Mouse (Mus musculus) stomach, postnatal 0 days (tissue): ENCODE data around the gene Mcam. TPM values are rescaled to one million over a fixed set of nuclear protein-coding genes. Genes with fewer than 3 reads are reported as not detected.

ENCODE experiments used
- ATAC-seq: fragments of 200-750 bp; cut with Nextera tagmentation; 2 replicates; pipeline ENCODE4 v1.8.0; 2017; ENCODE audit not compliant: low FRiP score, low TSS enrichment
- DNase-seq: peaks from one replicate; pipeline ENCODE4 v3.0.0-alpha.2; 2016; ENCODE audit warnings: low spot score
- H3K27ac ChIP-seq: fragments of 300-500 bp; sonication (generic); replicated peaks from 2 replicates; pipeline ENCODE4 v1.5.1; 2014; ENCODE audit warnings: mild to moderate bottlenecking, control low read depth
- H3K27me3 ChIP-seq: fragments of 300-500 bp; sonication (generic); 2 replicates; pipeline ENCODE4 v1.6.1; 2014; ENCODE audit warnings: low read length; ENCODE audit not compliant: control insufficient read depth, insufficient read depth
- H3K36me3 ChIP-seq: fragments of 300-500 bp; sonication (generic); 2 replicates; pipeline ENCODE4 v1.6.1; 2014; ENCODE audit warnings: low read length, mixed read lengths; ENCODE audit not compliant: control insufficient read depth, insufficient read depth
- H3K4me1 ChIP-seq: fragments of 300-500 bp; sonication (generic); replicated peaks from 2 replicates; pipeline ENCODE4 v1.6.1; 2014; ENCODE audit warnings: antibody characterized with exemption; ENCODE audit not compliant: control insufficient read depth, insufficient read depth
- H3K4me2 ChIP-seq: fragments of 300-500 bp; sonication (generic); replicated peaks from 2 replicates; pipeline ENCODE4 v1.6.1; 2014; ENCODE audit warnings: low read depth, mild to moderate bottlenecking, control low read depth, moderate library complexity
- H3K4me3 ChIP-seq: fragments of 300-500 bp; sonication (generic); 2 replicates; pipeline ENCODE4 v1.5.1; 2014; ENCODE audit warnings: low read depth, low read length, control low read depth
- H3K9ac ChIP-seq: fragments of 300-500 bp; sonication (generic); 2 replicates; pipeline ENCODE4 v1.6.1; 2014; ENCODE audit warnings: mild to moderate bottlenecking, low read length, control low read depth, mixed read lengths
- H3K9me3 ChIP-seq: fragments of 300-500 bp; sonication (generic); 2 replicates; pipeline ENCODE4 v1.6.1; 2016; ENCODE audit warnings: low read length; ENCODE audit not compliant: control insufficient read depth
- CTCF ChIP-seq: IDR thresholded peaks from 2 replicates; pipeline ENCODE4 v1.5.1; 2016; ENCODE audit warnings: antibody characterized with exemption, low read depth, mild to moderate bottlenecking, moderate library complexity
- EP300 ChIP-seq: optimal IDR thresholded peaks from 2 replicates; pipeline ENCODE3; 2016; ENCODE audit warnings: antibody characterized with exemption
- WGBS: fragments of 180-500 bp; shearing (Covaris S2); extraction: QIAGEN DNeasy Blood & Tissue Kit; methylation state at CpG from one replicate; pipeline ENCODE4 v1.1.7; 2014; 5-methylcytosine and 5-hydroxymethylcytosine counted together
- polyA plus RNA-seq: library from polyadenylated mRNA; unstranded; fragments of >200 nt; fragmentation: Nextera tagmentation; extraction: Ambion mirVana; gene quantifications from 2 replicates; pipeline ENCODE4 v1.2.1, GENCODE M21; 2015

Gene Mcam
- 43.9 and 44.5 TPM in 2 replicates for polyA plus RNA-seq

DNA sequence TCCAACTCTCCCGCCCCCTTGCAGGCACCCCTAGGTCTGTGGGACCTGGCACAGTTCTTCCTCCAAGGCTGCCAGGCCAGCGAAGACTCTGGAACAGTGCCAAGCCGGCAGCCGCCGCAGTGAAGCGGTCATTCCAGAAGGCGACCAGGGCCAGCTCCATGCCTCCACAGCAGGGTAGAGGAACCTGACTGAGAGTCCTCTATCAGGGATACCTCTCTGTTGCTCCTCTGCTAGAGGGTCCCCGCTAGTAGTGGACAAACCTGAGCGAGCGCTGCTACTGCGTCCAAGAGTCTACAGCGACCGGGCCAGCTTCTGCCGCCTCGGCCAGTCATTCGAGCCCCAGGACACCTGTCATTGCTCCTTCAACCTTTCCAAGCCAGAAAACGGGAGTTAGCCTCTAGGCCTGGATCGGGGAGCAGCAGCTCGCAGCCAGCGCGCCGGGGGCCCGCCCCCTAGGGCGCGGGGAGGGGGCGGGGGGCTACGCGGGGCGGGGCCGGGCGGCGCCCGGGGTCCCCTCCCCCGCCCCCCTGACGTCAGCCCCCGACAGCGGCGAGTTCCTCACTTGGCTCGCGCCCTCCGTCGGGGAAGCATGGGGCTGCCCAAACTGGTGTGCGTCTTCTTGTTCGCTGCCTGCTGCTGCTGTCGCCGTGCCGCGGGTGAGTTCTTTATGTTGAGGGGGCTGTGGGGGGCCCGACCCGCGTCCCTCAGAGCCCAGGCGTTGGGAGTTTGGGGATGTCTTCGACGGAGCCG, at the start of gene Mcam:
Mcam (plus strand) TSS at position 369 of the 750 bp plus-strand sequence.
- DNase-seq (peak; percentile 79), ATAC-seq (peak; percentile 51)
- Histone ChIP-seq H3K9me3 (no peaks in the 10 kb centered on the region), H3K27me3 (no peaks in the 10 kb centered on the region), H3K27ac (peak within 1 kb of the TSS; percentile 91), H3K4me1 (peaks cover 10% of the 10 kb centered on the region), H3K9ac (peak within 1 kb of the TSS; percentile 75), H3K4me2 (peak within 1 kb of the TSS; percentile 66), H3K36me3 (no peaks in the 10 kb centered on the region; the same call in 1 of the 2 replicates), H3K4me3 (peak within 1 kb of the TSS; percentile 65)
- no peak for TF ChIP-seq EP300
- TF ChIP-seq CTCF = 0 out of 2 replicates have a peak, but pooled peaks have one; percentile 6
- WGBS = 1% methylated on average over 54 of the region's 55 CpGs

GRCm38 (mm10) chr9:44084659-44085229, 49.5 kb upstream of the Mcam start:
- H3K27ac ChIP-seq = peak overlapping the region; percentile 65; the same call in 1 of the 2 replicates
- no peaks in the 10 kb centered on the region for H3K36me3 ChIP-seq
- no peaks in the 10 kb centered on the region for H3K9me3 ChIP-seq
- H3K4me1 ChIP-seq = peaks cover 10% of the 10 kb centered on the region; the same call in 1 of the 2 replicates
- H3K4me2 ChIP-seq = peak overlapping the region; percentile 98
- H3K4me3 ChIP-seq = peak overlapping the region; percentile 61
- DNase-seq (peak; percentile 98), ATAC-seq (peak; percentile 81)
- no peak for TF ChIP-seq CTCF
- no peak for TF ChIP-seq EP300
- under 1% methylated on average over 62 of the region's 62 CpGs for WGBS
- no peaks in the 10 kb centered on the region for H3K27me3 ChIP-seq
- peak overlapping the region; percentile 79 for H3K9ac ChIP-seq

- H3K4me3 ChIP-seq = peak overlapping the region; percentile 61
- TF ChIP-seq EP300 (no peak), CTCF (no peak)
- peak overlapping the region; percentile 65; the same call in 1 of the 2 replicates for H3K27ac ChIP-seq
- H3K4me2 ChIP-seq = peak overlapping the region; percentile 98
- H3K9me3 ChIP-seq = no peaks in the 10 kb centered on the region
- H3K36me3 ChIP-seq = no peaks in the 10 kb centered on the region
- no peak for ATAC-seq
- no peaks in the 10 kb centered on the region for H3K27me3 ChIP-seq
- peaks cover 8% of the 10 kb centered on the region; the same call in 1 of the 2 replicates for H3K4me1 ChIP-seq
- DNase-seq = no peak
- WGBS = 3% methylated on average over 10 of the region's 10 CpGs
- peak overlapping the region; percentile 79 for H3K9ac ChIP-seq
Measured at GRCm38 (mm10) chr9:44085276-44085675, 49.0 kb upstream of the Mcam start.

DNA sequence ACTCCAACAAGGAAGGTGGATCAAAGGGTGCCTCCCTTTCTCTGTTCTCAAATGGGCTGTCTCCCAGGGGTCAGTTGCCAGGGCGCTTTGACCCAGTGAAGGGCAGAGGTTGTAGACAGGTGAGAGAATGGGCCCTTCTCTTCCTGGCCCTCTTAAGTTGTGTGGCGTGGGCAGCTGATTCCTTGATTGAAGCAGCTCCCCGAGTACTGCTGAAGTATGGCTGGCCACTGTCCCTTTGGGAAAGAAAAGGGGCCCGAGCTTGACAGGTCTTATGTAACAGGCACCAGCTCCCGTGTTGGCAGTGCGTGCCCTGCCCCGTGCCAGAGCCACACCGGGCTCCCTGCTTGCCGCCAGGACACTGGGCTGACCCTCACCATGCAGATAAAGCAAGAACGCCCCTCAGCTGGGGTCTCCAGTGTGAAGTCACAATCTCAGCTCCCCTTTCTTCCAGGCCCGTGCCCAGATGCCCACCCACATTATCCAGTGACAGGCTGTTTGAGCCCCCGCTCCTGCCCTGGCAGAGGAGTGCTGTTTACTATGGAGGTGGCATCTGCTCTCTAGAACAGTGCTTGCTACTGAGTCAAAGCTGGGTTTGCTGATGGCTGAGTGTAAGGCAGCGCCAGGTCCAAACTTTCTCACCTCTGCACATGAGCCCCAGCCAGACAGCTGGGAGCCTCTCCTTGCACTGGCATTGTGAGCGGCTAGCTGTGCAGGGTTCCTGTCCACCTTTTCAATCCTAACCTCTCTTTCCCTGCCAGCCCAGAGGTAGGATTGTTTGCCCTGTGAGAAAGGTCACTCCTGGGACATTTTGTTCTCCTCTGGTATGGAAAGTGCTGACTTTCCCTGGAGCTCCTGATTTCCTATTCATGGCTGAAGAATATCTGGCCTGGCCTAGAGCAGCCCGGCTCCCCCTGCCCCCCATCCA, 48.3 kb upstream of the Mcam start:
- no peaks in the 10 kb centered on the region for H3K27me3 ChIP-seq
- peak overlapping the region; percentile 98 for H3K4me2 ChIP-seq
- WGBS = 70% methylated on average over 15 of the region's 15 CpGs
- H3K4me1 ChIP-seq = peaks cover 8% of the 10 kb centered on the region; the same call in 1 of the 2 replicates
- ATAC-seq (no peak), DNase-seq (no peak)
- TF ChIP-seq EP300 (no peak), CTCF (no peak)
- H3K27ac ChIP-seq = no peak overlapping the region
- no peaks in the 10 kb centered on the region for H3K9me3 ChIP-seq
- H3K36me3 ChIP-seq = no peaks in the 10 kb centered on the region
- peak overlapping the region; percentile 79; the same call in 1 of the 2 replicates for H3K9ac ChIP-seq
- H3K4me3 ChIP-seq = peak overlapping the region; percentile 61

- no peak overlapping the region for H3K4me3 ChIP-seq
- H3K4me2 ChIP-seq = no peak overlapping the region
- DNase-seq = peak; percentile 64
- ATAC-seq = no peak
- TF ChIP-seq EP300 = no peak
- TF ChIP-seq CTCF = no peak
- no peak overlapping the region for H3K27ac ChIP-seq
- H3K4me1 ChIP-seq = peaks cover 8% of the 10 kb centered on the region; the same call in 1 of the 2 replicates
- no peaks in the 10 kb centered on the region for H3K9me3 ChIP-seq
- H3K36me3 ChIP-seq = no peaks in the 10 kb centered on the region
- WGBS = 62% methylated on average over 10 of the region's 10 CpGs
- H3K27me3 ChIP-seq = no peaks in the 10 kb centered on the region
- H3K9ac ChIP-seq = no peak overlapping the region
Measured at GRCm38 (mm10) chr9:44086960-44087359, 47.3 kb upstream of the Mcam start.
